Mouse (Mus musculus): ENCODE measurements around the gene Gal. TPM values are rescaled to one million over a fixed set of nuclear protein-coding genes. Genes with fewer than 3 reads are reported as not detected.

Gal gene
- total and polyA plus RNA-seq, 3 experiments = 0.14 TPM; not detected in 2

GRCm38 (mm10) chr19:3363510-3363909, 50.8 kb downstream of the Gal start:
- Histone ChIP-seq H3K4me1 (ENCODE audit: control insufficient read depth, insufficient read depth, low read length) (peaks cover 2% of the 10 kb centered on the region), H3K9ac (ENCODE audit: low read depth, low read length) (no peak overlapping the region), H3K4me3 (no peak overlapping the region), H3K27me3 (ENCODE audit: control insufficient read depth, insufficient read depth, low read length) (no peaks in the 10 kb centered on the region), H3K27ac (no peak overlapping the region), H3K36me3 (ENCODE audit: control insufficient read depth, insufficient read depth, low read length) (no peaks in the 10 kb centered on the region), H3K79me2 (replicated peaks; ENCODE audit: control insufficient read depth, insufficient read depth, low read length) (no peaks in the 10 kb centered on the region)
- TF ChIP-seq EP300 (IDR thresholded peaks at IDR 0.05; ENCODE audit: insufficient read depth, low read depth, low read length) = no peak
- 83% methylated on average over 4 of the region's 4 CpGs for WGBS
- intact Hi-C loops (cut with DNase I) = no loop called here
- no peak for DNase-seq

Other genes with a start within 250 kb of the Gal start
- 10 to 100 TPM; 79.4 to 90.1 TPM for gene Mrpl21, start 131.6 kb downstream of the Gal start, total RNA-seq (2021)
- 65.3 and 76.9 TPM in 2 replicates for gene Mrpl21, start 131.6 kb downstream of the Gal start, polyA plus RNA-seq (2012; rRNA removed)
- 1 to 10 TPM; 2.2 to 2.8 TPM for gene Ighmbp2, start 131.5 kb downstream of the Gal start, total RNA-seq (2021)
- gene Ighmbp2, start 131.5 kb downstream of the Gal start, polyA plus RNA-seq (2012; rRNA removed) = 2.3 and 2.7 TPM in 2 replicates
- 10 to 100 TPM; 44.0 to 54.7 TPM for gene Cpt1a, start 92.2 kb downstream of the Gal start, total RNA-seq (2021)
- gene Cpt1a, start 92.2 kb downstream of the Gal start, polyA plus RNA-seq (2012; rRNA removed) = 42.9 and 49.4 TPM in 2 replicates
- 1 to 10 TPM; 2.5 to 2.6 TPM for gene Tesmin, start 25.7 kb downstream of the Gal start, total RNA-seq (2021)
- 1.8 and 2.2 TPM in 2 replicates for gene Tesmin, start 25.7 kb downstream of the Gal start, polyA plus RNA-seq (2012; rRNA removed)
- 10 to 100 TPM; 72.9 to 79.3 TPM for gene Ppp6r3, start 161.2 kb upstream of the Gal start, total RNA-seq (2021)
- gene Ppp6r3, start 161.2 kb upstream of the Gal start, polyA plus RNA-seq (2012; rRNA removed) = 45.8 and 63.4 TPM in 2 replicates

Measured in heart, adult 2 months (tissue).